Mouse (Mus musculus) C2C12 (cell line): ENCODE results near the gene Gm49339.

Source experiments
- CEBPB ChIP-seq: IDR thresholded peaks from one replicate; pipeline ENCODE4 v1.6.1; 2011; ENCODE audit warnings: low read depth, mild to moderate bottlenecking, control low read depth, moderate library complexity
- CTCF ChIP-seq: IDR thresholded peaks from one replicate; pipeline ENCODE4 v1.5.1; 2011; ENCODE audit not compliant: control insufficient read depth, insufficient read depth, insufficient read length
- FOSL1 ChIP-seq: IDR thresholded peaks from one replicate; pipeline ENCODE4 v1.8.0; 2011; ENCODE audit warnings: mild to moderate bottlenecking, low read length; ENCODE audit not compliant: poor library complexity, insufficient read depth, severe bottlenecking
- MAX ChIP-seq: IDR thresholded peaks from one replicate; pipeline ENCODE4 v1.6.1; 2011; ENCODE audit warnings: mild to moderate bottlenecking, control low read depth
- MYOD1 ChIP-seq: IDR thresholded peaks from one replicate; pipeline ENCODE4 v1.6.1; 2011; ENCODE audit warnings: low read depth; ENCODE audit not compliant: control insufficient read depth, insufficient read length
- MYOG ChIP-seq: IDR thresholded peaks from one replicate; pipeline ENCODE4 v1.6.1; 2011; ENCODE audit not compliant: control insufficient read depth, insufficient read length; ENCODE audit errors: extremely low read depth
- USF1 ChIP-seq: IDR thresholded peaks from one replicate; pipeline ENCODE4 v1.6.1; 2011; ENCODE audit warnings: low read depth, mild to moderate bottlenecking, control low read depth, moderate library complexity

DNA sequence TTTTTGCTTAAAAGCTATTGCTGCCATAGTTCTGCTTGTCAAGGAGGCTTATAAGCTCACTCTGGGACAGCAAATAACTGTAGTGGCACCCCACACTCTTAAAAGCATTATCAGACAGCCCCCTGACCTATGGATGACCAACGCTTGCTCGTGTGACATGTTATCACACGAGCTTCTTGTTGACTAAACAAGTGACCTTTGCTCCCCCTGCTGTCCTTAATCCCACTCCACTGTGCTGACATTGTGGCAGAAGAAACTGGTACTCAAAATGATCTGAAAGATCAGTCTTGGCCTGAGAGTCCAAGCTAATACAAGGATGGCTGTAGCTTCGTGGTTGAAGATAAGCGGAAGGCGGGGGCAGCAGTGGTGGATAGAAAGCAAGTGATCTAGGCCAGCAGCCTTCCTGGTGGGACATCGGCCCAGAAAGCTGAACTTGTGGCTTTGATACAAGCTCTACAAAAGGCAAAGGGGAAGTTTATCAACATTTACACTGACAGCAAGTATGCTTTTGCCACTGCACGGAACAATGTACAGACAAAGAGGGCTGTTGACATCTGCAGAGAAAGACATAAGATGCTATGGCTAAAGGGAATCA lies 48.5 kb downstream of the Gm49339 start:
- TF ChIP-seq CTCF (no peak), MAX (no peak), USF1 (no peak), MYOD1 (no peak), MYOG (no peak), CEBPB (no peak), FOSL1 (no peak)
